Mouse (Mus musculus): ENCODE measurements around the gene Cabcoco1. TPM values are rescaled to one million over a fixed set of nuclear protein-coding genes. Genes with fewer than 3 reads are reported as not detected.

Cabcoco1 gene
- not detected for total RNA-seq (2023)

DNA sequence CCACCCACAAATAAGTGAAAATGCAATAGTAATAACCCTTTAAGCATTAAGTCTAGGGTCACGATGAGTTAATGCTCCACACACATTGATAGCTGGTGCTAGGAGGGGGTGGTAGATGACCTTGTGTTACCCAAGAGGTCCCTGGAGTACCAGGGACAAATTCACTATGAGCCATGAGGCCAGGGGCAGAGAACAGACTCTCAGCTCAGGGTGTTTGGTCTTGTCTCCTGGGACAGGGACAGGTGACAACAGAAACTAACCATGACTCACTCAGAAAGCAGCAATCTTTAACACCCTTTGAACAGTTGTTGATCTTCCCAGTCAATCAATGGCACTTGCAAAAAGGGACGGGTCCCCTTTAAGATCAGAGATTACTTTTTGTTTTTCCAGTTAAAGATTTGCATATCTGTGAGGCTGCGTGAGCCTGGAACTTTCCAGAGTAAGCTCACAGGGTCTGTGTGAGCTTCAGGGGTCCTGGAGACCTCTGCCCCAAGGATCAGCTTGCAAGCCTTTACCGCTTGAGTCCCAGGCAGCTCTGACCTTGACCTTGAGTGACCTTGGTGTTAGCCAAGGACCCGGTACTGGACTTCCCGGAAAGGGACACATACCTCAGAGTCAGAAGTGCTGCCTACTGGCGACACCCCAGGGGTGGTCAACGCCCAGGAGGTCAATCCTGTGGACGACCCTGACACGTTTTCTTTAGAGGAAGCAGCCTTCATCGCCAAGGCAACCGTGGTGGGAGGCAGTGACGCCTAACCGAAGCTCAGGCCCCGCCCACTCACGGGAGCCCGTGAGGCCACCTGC lies at the start of gene Cabcoco1:
TSS of gene Cabcoco1 (minus strand) at position 758 of the 804 bp plus-strand sequence.

Other genes with a start within 250 kb of the Cabcoco1 start
- gene Tmem26, start 181.8 kb upstream of the Cabcoco1 start, total RNA-seq (2023) = 1 to 10 TPM; 1.7 to 2.0 TPM

Data from neutrophil, adult 83 days (primary cell).